Mouse (Mus musculus): ENCODE results near the gene Samd5.
A peak's percentile ranks its signal among the peaks of the same experiment; 100 is the strongest.

Gene Samd5

GRCm38 (mm10) chr10:9650050-9650825, 24.8 kb downstream of the Samd5 start:
- no peak for DNase-seq (ENCODE audit: low read depth, low spot score)

DNA sequence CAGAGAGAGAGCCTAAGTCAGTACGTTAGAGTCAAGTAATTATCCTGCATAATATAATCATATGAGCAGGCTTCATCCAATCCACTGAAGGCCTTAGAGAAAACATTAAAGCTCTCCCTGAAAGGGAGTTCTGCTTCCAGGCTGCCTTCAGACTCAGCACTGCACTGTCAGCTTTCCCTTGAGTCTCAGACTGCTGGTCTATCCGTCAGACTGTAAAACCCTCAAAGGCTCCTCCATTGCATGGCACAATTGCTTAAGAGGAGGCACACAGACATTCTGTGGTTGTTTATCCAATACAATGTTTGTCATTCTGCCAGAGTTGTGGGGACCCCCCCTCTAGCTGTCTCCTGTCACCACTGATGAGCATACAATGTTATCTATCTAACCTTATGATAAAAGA, 26.5 kb downstream of the Samd5 start:
- no peak for DNase-seq (ENCODE audit: low read depth, low spot score)

GRCm38 (mm10) chr10:9647741-9648140, 27.3 kb downstream of the Samd5 start:
- DNase-seq (ENCODE audit: low read depth, low spot score), result no peak

GRCm38 (mm10) chr10:9646391-9646790, 28.6 kb downstream of the Samd5 start:
- no peak for DNase-seq (ENCODE audit: low read depth, low spot score)

DNA sequence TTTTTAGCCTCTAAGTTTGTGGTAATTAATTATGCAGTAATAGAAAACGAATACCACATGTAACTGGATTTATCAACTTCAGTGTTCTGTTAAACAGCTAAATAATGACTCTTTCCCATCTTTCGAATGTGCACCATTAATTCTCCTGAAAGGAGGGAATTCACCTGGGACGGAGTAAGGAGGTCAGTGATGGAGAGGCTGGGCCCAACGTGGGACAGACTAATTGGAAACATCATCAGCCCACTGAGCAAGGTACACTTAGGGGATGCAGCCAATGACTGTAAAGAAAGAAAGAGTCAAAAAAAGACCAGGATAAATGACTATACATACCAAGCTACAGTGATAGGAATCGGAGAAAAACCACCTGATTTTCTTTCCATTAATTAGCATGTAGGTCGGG, 31.5 kb downstream of the Samd5 start:
- DNase-seq (ENCODE audit: low read depth, low spot score), result no peak

DNA sequence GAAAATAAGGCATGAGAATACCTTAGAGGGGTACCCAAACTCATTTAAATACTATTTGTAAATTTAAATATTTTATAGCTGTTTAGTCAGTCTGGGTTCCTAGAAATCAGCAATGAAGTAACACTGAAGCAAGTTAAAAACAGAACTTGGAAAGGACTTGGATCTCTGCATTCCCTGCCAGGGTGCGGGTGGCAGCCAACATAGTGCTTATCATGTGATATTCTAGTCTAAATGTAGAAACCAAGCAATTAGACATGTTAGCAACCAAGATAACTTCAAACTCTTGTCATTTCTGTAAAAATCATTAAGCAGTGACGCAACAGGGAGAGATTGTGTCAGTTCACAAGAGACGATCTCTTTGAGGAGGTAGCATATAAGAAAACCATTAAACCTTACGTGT, 32.9 kb downstream of the Samd5 start:
- no peak for DNase-seq (ENCODE audit: low read depth, low spot score)

- no peak for DNase-seq (ENCODE audit: low read depth, low spot score)
Measured at GRCm38 (mm10) chr10:9640678-9641077, 34.3 kb downstream of the Samd5 start.

- DNase-seq (ENCODE audit: low read depth, low spot score), result no peak
Measured at GRCm38 (mm10) chr10:9640056-9640455, 35.0 kb downstream of the Samd5 start.

GRCm38 (mm10) chr10:9625356-9625755, 49.7 kb downstream of the Samd5 start:
- no peak for DNase-seq (ENCODE audit: low read depth, low spot score)

DNA sequence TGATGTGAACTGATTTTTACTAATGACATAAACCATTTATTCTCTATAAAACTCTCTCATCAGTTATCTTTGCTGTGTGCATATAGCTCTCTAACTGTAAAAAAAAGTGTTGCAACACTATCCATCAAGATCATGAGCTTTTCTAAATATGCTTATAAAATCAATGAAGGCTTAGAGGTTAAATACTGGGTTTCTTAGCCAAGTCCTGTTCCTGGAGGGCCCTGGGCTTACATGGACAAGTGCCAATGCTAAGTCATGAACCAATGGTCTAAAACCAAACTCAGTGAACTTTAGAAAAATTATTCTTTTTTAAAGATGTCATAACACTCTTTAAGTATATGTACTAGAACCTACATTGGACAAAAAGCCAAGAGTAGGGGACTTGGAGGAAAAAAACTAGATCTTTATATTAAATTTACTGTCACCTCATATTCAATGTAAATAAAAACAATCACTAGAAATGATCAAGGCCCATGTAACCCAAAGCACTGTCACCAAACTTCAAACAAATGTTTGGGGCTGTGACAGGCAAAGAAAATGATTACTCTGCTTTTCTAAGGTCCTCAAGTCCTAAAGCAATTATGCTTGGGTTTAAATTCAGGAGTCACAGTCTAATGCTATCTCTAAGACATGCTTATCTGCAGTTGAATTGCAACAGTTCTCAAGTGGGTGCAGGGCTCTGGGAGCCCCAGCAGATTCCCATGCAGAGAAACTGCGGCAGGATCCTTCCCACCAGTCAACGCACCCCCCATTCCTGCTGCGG, 52.9 kb downstream of the Samd5 start:
- DNase-seq (ENCODE audit: low read depth, low spot score), result no peak

DNA sequence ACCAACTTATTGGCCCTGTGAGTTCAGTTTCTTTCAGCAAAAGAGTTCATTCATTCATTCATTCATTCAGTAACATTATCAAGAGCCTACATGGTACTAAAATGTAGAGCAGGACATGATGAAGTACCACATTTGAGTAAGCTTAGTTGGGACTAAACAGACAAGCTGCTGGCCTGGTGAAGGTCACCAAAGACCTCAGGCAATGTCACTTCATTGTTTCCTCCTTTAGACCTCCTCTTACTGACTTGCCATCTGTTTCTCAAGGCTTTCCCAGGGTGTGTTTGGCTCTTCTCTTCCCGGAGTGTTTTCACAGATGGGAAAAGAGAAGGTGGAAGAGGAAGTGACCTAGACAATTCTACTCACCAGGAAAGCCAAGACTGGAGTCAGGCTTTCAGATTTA, 54.0 kb downstream of the Samd5 start:
- no peak for DNase-seq (ENCODE audit: low read depth, low spot score)

DNA sequence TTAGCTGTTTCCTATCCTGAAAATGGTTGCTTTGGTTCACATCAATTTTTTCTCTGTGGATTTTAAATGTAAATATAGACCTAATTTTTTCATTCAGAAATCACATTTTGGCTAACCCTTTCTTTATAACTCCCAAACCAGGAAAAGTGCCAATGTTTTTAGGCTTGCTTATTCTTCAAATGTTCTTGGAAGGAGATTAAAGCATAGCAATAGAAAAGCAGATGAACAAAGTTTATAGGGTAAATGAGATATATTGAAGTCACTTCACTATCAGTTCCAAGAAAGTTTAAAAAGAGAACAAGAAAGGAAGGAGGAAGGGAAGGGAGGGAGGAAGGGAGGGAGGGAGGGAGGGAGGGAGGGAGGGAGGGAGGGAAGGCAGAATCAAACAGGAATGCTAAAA, 60.0 kb downstream of the Samd5 start:
- no peak for DNase-seq (ENCODE audit: low read depth, low spot score)

- no peak for DNase-seq (ENCODE audit: low read depth, low spot score)
Measured at GRCm38 (mm10) chr10:9608854-9609253, 66.2 kb downstream of the Samd5 start.

DNA sequence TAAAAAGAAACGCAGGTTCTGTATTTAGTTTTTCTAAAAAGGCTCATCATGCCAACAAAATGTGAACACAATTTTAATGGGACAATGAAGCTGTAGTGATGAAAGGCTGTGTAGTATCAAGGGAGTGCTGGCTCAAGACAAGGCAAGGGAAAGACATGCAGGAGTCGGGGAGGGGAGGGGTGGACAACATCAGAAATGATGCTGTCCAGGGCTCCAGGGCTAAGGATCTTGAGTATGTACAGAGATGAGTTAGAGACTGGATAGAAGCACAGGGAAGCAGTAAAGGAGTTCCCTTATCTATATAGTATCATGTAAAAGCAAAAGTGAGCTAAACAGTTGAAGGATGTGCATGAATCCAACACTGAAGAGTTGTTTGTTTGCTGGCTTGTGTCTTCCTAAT, 67.9 kb downstream of the Samd5 start:
- no peak for DNase-seq (ENCODE audit: low read depth, low spot score)

DNA sequence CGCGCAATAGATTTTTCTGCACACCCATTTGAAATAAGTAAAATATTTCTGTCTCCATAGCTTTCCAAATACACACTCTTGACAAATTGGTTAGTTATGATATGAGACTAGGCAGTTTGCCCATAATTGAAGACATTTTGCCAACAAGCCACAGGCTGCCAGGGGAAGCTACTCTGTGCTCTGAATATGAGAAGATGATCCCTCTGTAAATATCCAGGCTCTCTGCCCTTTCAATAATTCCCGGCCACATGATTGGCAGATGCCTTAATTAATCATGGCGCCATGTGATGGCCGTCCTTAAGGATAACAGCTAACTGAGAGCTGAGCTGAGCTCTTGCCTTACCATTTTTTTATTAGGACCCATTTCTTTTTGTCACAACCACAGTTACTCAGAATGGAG, 69.4 kb downstream of the Samd5 start:
- DNase-seq (ENCODE audit: low read depth, low spot score), result peak; percentile 16

GRCm38 (mm10) chr10:9603290-9603689, 71.7 kb downstream of the Samd5 start:
- no peak for DNase-seq (ENCODE audit: low read depth, low spot score)

DNA sequence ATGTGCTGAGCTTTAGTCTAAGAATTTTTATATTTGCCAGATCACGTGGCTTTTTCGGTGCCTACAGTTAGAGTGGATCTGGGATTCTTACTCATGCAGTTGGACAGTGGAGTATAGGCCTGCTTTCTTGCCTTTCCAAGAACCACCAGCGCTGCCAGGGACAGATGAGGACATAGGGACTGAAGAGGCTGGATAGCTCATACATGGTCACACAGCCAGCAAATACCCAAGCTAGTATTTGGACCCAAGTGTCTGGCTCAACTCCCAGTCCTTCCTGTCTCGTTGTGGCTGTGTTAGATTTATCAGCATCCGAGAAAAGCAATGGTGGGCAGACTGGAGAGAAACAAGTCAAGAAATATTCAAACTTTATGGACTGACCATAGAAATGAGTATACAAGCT, 72.2 kb downstream of the Samd5 start:
- no peak for DNase-seq (ENCODE audit: low read depth, low spot score)

DNA sequence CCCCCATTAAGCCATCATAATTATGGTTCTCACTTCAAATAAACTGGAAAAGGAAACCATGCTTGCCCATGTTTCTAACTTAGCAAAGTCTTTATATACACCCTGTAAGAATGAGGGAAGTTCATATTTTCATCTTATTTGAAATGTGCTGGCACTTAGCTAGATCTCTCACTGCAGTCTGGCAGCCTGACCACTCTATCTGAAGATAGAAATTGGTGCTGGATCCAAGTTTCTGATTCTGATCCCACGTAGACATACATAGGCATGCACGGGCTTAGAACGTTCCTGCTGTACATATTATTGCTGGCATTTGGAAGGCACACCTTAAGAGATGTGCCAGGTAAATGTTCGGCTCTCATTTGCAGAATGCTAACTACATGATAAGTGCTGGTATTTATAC, 72.6 kb downstream of the Samd5 start:
- no peak for DNase-seq (ENCODE audit: low read depth, low spot score)

DNA sequence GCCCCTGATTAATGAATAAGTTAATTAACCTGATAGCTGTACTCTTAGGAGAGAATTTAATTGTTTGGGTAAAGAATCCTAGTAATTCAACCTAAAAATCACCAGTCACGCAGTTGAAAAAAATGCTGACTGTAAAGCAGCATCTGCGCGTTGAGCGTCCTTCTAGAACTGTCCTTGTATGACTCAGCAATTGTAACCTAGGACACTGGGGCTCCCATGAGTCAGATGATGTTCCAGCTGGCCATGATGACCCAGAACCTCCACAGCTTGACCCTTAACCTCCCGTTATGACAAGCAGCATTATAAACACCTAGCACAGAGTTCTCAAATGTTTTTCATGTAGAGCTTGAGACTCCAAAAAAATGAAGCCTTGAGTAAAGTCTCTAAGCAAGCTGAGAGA, 78.8 kb downstream of the Samd5 start:
- DNase-seq (ENCODE audit: low read depth, low spot score), result no peak

- no peak for DNase-seq (ENCODE audit: low read depth, low spot score)
Measured at GRCm38 (mm10) chr10:9594666-9595065, 80.3 kb downstream of the Samd5 start.

- DNase-seq (ENCODE audit: low read depth, low spot score), result no peak
Measured at GRCm38 (mm10) chr10:9590606-9591005, 84.4 kb downstream of the Samd5 start.

- DNase-seq (ENCODE audit: low read depth, low spot score), result no peak
Measured at GRCm38 (mm10) chr10:9586328-9586727, 88.7 kb downstream of the Samd5 start.

- no peak for DNase-seq (ENCODE audit: low read depth, low spot score)
Measured at GRCm38 (mm10) chr10:9579374-9579773, 95.6 kb downstream of the Samd5 start.
